Mouse (Mus musculus) ovary, adult 18-20 months (tissue): ENCODE measurements at regions not wholly inside any gene's neighbourhood (a gene's known extent, or its start where the extent isn't known, plus 50 kb on each side); places are given as distances from the start of the nearest gene placed in this dataset.

Source experiments
- DNase-seq: peaks from one replicate; pipeline ENCODE4 v3.0.0; 2022; ENCODE audit warnings: low spot score, mixed read lengths

DNA sequence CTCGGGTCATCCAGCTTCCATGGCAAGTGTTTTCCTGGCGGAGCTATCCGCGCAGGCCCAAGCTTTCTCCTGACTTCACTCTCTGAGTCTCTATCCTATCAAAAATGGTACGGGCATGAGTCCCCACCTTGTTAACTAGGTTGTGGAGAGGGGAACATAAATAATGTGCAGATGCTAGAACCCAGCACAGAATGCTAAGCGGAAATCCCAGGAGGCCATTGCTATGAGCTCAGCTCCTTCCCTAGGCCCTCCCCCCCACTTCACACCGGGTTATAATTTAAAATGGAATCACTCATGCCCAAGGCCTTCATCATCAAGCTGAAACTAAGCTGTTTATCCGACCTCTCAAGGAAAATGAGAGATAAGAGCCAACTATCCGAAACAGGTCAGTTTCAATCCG is 60.4 kb upstream of the Cd83 start:
- DNase-seq: no peak

DNA sequence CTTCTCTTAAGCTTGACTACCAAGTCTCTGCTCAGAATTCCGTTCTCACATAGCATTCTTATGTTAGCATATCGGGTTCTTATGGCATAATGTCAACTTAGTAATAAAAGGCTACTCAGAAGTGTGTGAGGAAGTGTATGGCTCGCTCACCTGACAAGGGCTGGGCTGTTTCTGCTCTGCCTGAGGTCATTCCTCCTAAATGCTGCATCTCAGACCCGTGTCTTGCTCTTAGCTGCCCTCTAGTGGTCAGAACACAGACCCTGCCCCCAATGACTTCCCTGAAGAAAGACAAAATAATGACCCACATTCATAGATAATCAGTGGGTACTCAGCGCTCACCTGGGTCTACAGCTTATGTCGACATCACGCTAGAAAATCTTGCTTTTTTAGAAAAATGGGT is 58.9 kb upstream of the Cd83 start:
- DNase-seq: peak; percentile 16

DNA sequence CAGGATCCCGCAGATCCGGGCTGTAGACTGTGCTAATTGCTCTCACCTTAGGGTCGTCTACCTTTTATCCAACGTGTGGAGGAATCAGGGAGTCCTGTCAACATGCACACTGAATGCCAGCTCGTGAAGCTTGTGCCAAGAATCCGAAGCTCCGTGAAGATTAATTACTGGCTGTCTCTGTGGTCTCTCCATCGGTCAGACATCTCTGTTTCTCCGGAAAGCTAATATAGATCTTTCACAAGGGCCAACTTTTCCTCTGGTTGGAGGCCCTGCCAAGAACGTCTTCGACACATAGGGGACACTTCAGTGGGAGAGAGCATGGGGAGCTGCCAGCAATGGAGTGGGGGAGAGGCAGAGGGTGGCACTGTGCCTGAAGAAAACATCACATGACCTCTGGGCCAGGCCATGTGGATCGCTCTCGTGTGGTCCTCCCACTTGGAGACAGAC is 57.7 kb upstream of the Cd83 start:
- DNase-seq: peak; percentile 18

DNA sequence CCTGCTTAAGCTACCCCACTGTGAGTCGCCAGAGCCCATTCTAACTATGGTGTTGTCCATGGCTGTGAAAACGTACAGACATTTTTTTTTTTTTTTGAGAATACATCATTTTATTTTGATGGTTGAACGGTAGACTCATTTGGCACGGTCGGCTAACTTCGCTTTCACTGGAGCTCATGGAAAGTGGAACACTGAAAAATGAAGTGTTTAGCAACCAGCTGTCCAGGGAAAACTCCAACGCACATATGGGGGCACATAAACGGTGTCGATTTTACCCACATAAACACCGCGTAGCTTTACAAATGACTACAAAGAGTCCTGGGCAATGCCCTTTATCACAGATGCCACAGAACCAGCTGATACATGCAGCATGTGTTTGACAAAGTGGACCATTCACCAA is 55.0 kb upstream of the Cd83 start:
- no peak for DNase-seq

DNA sequence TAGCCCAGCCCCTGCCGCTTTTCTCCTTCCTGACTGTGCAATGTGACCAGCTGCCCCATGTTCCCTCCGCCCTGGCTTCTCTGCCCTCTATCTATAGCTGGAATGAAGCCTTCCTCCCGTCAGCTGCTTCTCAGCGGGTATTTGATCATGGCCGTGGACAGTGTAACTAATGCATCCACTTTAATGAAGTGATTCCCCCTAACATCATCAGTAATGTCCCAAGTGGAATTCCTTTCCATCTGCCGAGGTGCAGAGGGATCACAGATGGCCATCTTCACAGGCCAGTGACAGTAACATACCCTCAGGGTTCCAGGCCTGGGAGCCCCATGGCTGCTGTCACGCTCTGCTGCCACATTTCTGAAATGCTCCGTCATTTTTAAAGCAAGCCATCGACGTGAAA is 51.5 kb upstream of the Cd83 start:
- no peak for DNase-seq

DNA sequence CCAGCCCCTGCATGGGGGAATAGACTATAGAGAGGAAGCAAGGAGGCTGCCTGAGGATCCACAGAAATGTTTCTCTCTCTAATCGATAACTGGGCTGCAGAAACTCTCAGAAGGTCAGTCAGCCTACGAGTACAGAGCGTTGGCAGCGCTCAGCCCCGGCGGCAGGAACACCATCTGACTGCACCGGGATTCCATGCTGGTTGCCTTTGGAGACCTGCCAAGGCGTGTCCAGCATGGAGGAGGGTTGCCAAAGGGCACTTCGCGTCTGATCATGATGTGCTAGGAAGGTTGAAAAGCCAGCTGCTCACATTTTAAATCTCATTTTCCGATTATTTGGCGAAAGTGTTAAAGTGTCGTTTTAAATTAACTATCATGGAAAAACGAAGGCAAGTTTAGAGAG is 49.9 kb upstream of the Cd83 start:
- DNase-seq: peak; percentile 57
